Mouse (Mus musculus) telencephalon, adult 2 months (tissue): ENCODE data around the gene Ihh.
A peak's percentile ranks its signal among the peaks of the same experiment; 100 is the strongest.

Experiments
- DNase-seq: peaks from one replicate; pipeline ENCODE4 v3.0.0-alpha.2; 2011; ENCODE audit warnings: low read depth, low spot score

Gene Ihh

GRCm38 (mm10) chr1:74951556-74952210, at the start of gene Ihh:
Gene Ihh, minus strand, starts transcription at chr1:74951672.
- no peak for DNase-seq

GRCm38 (mm10) chr1:75001183-75001582, 49.7 kb upstream of the Ihh start:
- no peak for DNase-seq

GRCm38 (mm10) chr1:75000496-75000895, 49.0 kb upstream of the Ihh start:
- DNase-seq: no peak

DNA sequence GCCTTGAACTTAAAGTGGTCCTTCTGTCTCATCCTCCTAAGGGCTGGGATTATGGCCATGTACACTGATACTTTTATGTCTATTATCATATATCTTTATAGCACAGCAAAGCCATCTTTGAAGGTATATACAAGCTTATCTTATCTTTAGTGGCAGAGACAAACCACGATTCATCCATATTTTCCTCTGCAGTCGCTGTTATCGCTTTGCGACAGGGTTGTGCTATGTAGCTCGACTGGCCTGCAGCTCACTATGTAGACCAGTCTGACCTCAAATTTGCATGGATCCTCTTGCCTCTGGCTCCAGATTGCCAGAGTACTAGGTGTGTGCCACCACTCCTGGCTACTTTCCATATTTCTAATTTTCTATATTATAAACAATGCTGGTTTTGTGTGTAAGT, 47.7 kb upstream of the Ihh start:
- DNase-seq: no peak

DNA sequence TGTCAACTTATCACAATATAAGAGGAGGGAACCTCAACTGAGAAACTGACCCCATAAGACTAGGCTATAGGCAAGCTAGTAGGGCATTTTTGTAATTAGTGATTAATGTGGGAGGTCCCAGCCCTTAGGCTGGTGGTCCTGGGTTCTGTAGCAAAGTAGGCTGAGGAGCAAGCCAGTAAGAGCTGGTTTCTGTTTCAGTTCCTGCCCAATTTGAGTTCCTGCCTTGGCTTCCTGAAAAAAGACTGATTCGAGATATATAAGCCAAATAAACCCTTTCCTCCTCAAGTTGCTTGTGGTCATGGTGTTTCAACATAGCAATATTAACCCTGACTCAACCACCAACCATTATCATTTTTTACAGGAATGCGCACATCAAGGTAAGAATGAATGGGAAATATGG, 45.8 kb upstream of the Ihh start:
- no peak for DNase-seq

DNA sequence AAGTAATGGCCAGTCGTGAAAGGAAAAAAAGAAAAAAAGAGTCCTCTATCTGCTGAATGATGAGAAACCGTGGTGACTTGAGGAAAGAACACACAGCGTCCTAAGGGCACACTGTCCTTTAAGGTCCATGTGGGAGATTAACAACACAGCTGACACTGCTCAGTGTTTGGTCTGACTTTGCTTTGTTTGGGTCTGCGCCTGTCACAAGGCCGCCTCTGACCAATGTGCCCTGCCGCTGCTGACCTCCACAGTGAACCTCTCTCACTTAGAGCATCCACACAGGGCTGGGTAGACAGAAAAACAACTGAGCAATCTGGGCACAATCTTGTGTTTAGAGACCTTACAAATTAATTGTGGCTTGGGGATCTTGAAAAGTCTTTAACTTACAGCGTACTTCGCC, 25.5 kb upstream of the Ihh start:
- no peak for DNase-seq

- no peak for DNase-seq
Measured at GRCm38 (mm10) chr1:74975936-74976335, 24.5 kb upstream of the Ihh start.

GRCm38 (mm10) chr1:74973590-74973989, 22.1 kb upstream of the Ihh start:
- DNase-seq: no peak

- no peak for DNase-seq
Measured at GRCm38 (mm10) chr1:74971353-74972050, 20.0 kb upstream of the Ihh start.

- DNase-seq: no peak
Measured at GRCm38 (mm10) chr1:74967962-74968580, 16.6 kb upstream of the Ihh start.

DNA sequence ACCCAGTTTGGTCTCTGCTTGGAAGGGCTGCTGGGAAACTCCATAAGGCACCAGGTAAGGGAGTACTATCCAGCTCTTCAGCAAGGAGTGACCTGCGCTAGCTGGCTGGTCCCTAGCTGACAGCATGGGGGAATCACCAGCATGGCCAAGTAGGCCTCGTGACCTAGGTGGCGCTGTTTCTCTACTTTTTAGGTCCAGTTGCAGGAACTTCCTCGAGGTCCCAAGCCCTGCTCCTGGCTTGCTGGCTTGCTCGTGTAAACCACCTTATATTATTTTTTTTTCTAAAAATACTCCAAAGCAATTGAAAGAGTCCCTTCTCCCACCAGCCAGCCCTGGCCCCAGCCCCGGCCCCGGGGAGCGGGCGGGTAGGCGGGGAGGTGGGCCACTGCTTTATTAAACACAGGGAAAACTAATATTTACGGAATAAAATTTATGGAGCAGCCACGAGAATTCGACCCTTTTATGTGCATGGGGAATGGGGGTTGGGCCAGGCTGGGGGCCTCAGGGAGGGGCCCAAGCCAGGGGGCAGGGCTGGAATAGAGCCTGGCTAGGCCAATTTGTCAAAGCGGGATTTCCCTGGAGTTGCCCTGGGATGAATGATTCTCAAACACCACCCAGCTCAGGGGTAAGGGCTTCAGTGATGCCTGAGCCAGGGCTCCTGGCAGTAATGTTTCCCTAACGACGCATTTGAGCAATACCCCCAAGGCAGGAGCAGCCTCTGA, 13.2 kb upstream of the Ihh start:
- peak; percentile 33 for DNase-seq

DNA sequence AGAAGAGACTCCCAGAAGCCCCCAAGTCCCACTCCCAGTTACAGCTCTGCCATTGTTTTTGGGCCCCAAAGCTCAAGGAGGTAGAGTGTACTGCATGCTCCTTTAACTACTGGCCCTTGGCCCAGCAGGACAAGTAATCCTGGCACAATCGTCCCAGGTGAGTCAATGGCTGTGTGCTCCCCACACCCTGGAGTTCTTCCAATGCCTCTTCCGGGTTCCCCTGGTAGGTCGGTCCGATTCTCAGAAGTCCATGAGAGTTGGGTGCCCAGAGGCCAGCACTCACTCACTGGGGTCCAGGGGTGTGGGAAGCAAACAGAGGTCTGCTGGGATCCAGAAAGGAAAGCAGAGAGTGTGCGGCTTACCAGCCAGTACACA, 11.4 kb upstream of the Ihh start:
- no peak for DNase-seq

- no peak for DNase-seq
Measured at GRCm38 (mm10) chr1:74962126-74962852, 10.8 kb upstream of the Ihh start.

- no peak for DNase-seq
Measured at GRCm38 (mm10) chr1:74961722-74962121, 10.2 kb upstream of the Ihh start.

DNA sequence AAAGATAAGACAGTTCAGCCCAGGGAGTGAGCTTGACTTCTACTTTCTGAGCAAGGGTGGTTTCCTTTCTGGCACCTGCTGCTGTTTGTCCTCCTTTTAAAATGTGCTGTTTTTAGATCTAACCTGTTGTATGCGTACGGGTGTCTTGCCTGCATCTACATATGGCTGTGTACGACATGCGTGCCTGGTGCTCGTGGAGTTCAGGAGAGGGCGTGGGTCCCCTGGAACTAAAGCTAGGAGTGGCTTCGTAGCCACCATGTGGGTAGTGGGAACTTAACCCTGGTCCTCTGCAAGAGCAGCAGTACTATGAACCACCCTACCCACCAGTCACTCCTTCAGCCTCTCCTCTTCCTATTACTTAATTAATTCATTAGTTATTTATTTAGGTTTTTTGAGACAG, 8.6 kb upstream of the Ihh start:
- no peak for DNase-seq

- no peak for DNase-seq
Measured at GRCm38 (mm10) chr1:74950576-74951490, 639 bp downstream of the Ihh start.

DNA sequence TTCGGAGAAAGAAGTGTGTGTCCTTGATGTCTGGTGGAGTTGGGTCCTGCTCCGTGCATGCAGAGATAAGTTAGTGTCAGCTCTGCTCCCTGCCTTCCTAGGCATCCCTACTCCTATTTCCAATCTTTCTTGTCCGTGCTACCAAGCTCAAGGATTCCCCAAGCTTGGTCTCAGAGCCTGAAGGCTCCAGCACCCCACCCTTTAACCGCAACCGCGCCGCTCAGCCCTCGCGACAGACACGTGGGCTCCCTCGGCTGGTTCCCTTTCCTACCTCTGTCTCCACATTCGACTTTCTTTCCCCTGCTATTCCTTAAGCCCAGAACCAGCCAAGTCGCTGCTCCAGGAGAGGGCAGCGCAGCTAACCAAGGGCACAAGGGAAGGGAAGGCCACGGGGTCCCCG, 1.4 kb downstream of the Ihh start:
- no peak for DNase-seq

GRCm38 (mm10) chr1:74949666-74950050, 1.8 kb downstream of the Ihh start:
- DNase-seq: no peak

GRCm38 (mm10) chr1:74948784-74949665, 2.4 kb downstream of the Ihh start:
- DNase-seq: no peak
